Mouse (Mus musculus) right cerebral cortex, postnatal 10 days (tissue): ENCODE results near the gene Tmprss9.

Experiments used
- DNase-seq, 2 experiments: peaks; one replicate each; pipeline ENCODE4 v3.0.0; 2021; ENCODE audit warnings: low spot score in 2 of 2

Tmprss9 gene

GRCm38 (mm10) chr10:80843087-80843930 is 28.3 kb upstream of the Tmprss9 start:
- DNase-seq = no peak

GRCm38 (mm10) chr10:80843931-80844547 is 27.6 kb upstream of the Tmprss9 start, which contains the start of gene Lingo3:
Gene Lingo3 (minus strand): TSS chr10:80844039.
- DNase-seq = peak; percentile 77 to 80

- no peak for DNase-seq
These were observed 26.5 kb upstream of the Tmprss9 start for GRCm38 (mm10) chr10:80845055-80845693.

GRCm38 (mm10) chr10:80845732-80846131 is 25.9 kb upstream of the Tmprss9 start:
- no peak for DNase-seq

GRCm38 (mm10) chr10:80848571-80848970 is 23.1 kb upstream of the Tmprss9 start:
- DNase-seq = peak in 1 of 2 experiments; percentile 55

GRCm38 (mm10) chr10:80854913-80855748 is 16.5 kb upstream of the Tmprss9 start, which contains the start of the genes Lsm7 and Sppl2b:
Gene Lsm7 (minus strand): TSS chr10:80855209.
Gene Sppl2b (plus strand): TSS chr10:80855275.
- DNase-seq = peak; percentile 97 to 98

- DNase-seq = no peak
These were observed 15.9 kb upstream of the Tmprss9 start for GRCm38 (mm10) chr10:80855749-80856073.

GRCm38 (mm10) chr10:80856267-80856666 is 15.4 kb upstream of the Tmprss9 start:
- peak; percentile 61 to 78 for DNase-seq

- no peak for DNase-seq
These were observed 14.7 kb upstream of the Tmprss9 start for GRCm38 (mm10) chr10:80856908-80857307.

- peak in 1 of 2 experiments; percentile 51 for DNase-seq
These were observed 14.3 kb upstream of the Tmprss9 start for GRCm38 (mm10) chr10:80857386-80857785.

GRCm38 (mm10) chr10:80857848-80858247 is 13.8 kb upstream of the Tmprss9 start:
- no peak for DNase-seq

- no peak for DNase-seq
These were observed 13.2 kb upstream of the Tmprss9 start for GRCm38 (mm10) chr10:80858350-80858935.

GRCm38 (mm10) chr10:80862305-80862704 is 9.3 kb upstream of the Tmprss9 start:
- DNase-seq = no peak

- no peak for DNase-seq
These were observed 7.2 kb upstream of the Tmprss9 start for GRCm38 (mm10) chr10:80864446-80864845.

- no peak for DNase-seq
These were observed 655 bp upstream of the Tmprss9 start for GRCm38 (mm10) chr10:80870993-80871392.

GRCm38 (mm10) chr10:80874035-80874434 is 2.4 kb downstream of the Tmprss9 start:
- peak in 1 of 2 experiments; percentile 22 for DNase-seq

GRCm38 (mm10) chr10:80876028-80876427 is 4.4 kb downstream of the Tmprss9 start:
- DNase-seq = peak in 1 of 2 experiments; percentile 72

GRCm38 (mm10) chr10:80876594-80876993 is 4.9 kb downstream of the Tmprss9 start:
- no peak for DNase-seq

GRCm38 (mm10) chr10:80880131-80880641 is 8.5 kb downstream of the Tmprss9 start:
- DNase-seq = peak in 1 of 2 experiments; percentile 77

GRCm38 (mm10) chr10:80880901-80881300 is 9.3 kb downstream of the Tmprss9 start:
- DNase-seq = no peak

GRCm38 (mm10) chr10:80881301-80881700 is 9.7 kb downstream of the Tmprss9 start:
- peak; percentile 80 for DNase-seq
